Mouse (Mus musculus) erythroblast, embryonic 14.5 days (primary cell): ENCODE results near the gene St6galnac5.

Experiments
- GATA1 ChIP-seq: IDR thresholded peaks from 2 replicates; pipeline ENCODE4 v1.6.1; 2012; ENCODE audit warnings: low read length, inconsistent platforms, mixed read lengths
- TAL1 ChIP-seq: IDR thresholded peaks from 3 replicates; pipeline ENCODE4 v1.6.1; 2012; ENCODE audit warnings: low read length, inconsistent platforms, mixed read lengths

- TF ChIP-seq GATA1 (no peak), TAL1 (no peak)
These were observed 8.7 kb upstream of the St6galnac5 start for GRCm38 (mm10) chr3:152990787-152991186.
